Mouse (Mus musculus): ENCODE measurements around the gene Rabgef1.

DNA sequence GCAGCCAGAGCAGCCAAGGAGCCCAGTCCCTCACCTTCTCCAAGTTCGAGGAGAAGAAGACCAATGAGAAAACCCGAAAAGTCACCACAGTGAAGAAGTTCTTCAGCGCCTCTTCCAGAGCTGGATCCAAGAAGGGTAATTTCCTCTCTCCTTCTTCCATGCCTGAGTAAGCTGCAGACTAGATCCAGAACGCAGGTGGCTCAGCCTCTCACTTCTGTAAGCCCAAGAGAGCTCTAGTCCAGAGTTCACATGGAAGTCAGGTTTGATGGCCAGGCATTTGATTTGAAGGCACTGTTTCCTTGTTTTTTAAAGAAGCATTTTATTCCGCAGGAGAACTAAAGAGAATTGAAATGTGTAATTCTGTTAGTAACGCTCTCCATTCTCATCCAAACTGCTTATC is 19.3 kb downstream of the Rabgef1 start:
- no peak for TF ChIP-seq CTCF (IDR thresholded peaks at IDR 0.05; ENCODE audit: low read depth)
- no peak for TF ChIP-seq EP300 (IDR thresholded peaks at IDR 0.05; ENCODE audit: low read depth)
